Mouse (Mus musculus): ENCODE results near the gene Arvcf.

DNA sequence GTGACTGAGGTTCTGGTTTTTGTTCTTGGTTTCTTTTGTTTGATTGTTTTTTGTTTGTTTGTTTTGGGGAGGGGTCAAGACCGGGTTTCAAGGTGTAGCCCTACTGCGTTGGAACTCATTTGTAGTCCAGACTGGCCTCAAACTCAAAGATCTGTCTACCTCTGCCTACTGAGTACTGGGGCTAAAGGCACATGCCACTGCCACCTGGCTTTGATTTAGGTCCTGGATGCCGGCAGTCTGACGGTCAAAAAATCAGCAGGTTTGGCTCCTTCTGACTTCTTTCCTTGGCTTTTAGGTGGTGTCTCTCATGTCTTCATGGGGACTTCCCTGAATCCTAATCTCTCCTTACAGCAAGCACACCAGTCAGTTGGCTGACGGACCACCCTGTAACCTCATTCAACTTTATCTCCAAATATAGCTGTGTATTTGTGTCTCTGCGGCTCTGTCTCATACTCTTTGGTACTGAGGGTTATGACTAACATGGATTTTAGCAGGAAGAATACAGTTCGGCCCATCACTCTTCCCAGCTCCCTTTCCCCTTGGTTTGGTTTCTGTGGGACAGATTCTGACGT, 82.7 kb downstream of the Arvcf start:
- TF ChIP-seq ZC3H11A (IDR thresholded peaks at IDR 0.05; ENCODE audit: borderline replicate concordance, low read depth, low read length) (no peak), CHD2 (IDR thresholded peaks at IDR 0.05; ENCODE audit: low read depth, low read length) (no peak), HCFC1 (IDR thresholded peaks at IDR 0.05; ENCODE audit: borderline replicate concordance, insufficient read depth, low read length) (no peak)
